In genomic region chr1:152088791-152089401, GRCm38 (mm10) we compare ENCODE assay signal across 8 mouse cellular contexts. TPM values are rescaled to one million over a fixed set of nuclear protein-coding genes. Genes with fewer than 3 reads are reported as not detected.
DNase-seq lines count a peak whose midpoint lies in the region; ATAC-seq lines count a peak whose summit lies in the region.

No protein-coding gene starts in this region.

- intact Hi-C loops in left cerebral cortex, postnatal 14 days (cut with DNase I): loop anchor here (5.0 to 10.0 kb wide), 3 partner anchors 84 to 267 kb away; no protein-coding TSS in a partner anchor

- 0 out of 2 replicates have a peak, but pooled peaks have one; percentile 10 for ATAC-seq in megakaryocyte, adult 5-6 weeks (ENCODE audit: poor library complexity, severe bottlenecking)
- ATAC-seq in erythroblast, adult 5-6 weeks (replicated peaks; ENCODE audit: low FRiP score, poor library complexity, severe bottlenecking): no peak

- peak; percentile 23 for DNase-seq in ZHBTc4 (ENCODE audit: low read depth, low spot score)
- DNase-seq in cerebellum, postnatal 14 days: peak; percentile 70 to 71
- DNase-seq in gastrocnemius, adult 8-10 months (ENCODE audit: low spot score in 2 of 2): peak; percentile 20 to 32
- peak; percentile 49 for DNase-seq in induced T-regulatory cell, adult 2 months (ENCODE audit: low read depth)
- DNase-seq in left cerebral cortex, postnatal 14 days (ENCODE audit: low spot score in 2 of 2): peak; percentile 58 to 60
- DNase-seq in right cerebral cortex, postnatal 10 days (ENCODE audit: low spot score in 2 of 2): peak; percentile 74

RNA-seq across cellular contexts. Expression of gene 1700025G04Rik, which starts 1.0 kb away (rescaled TPM):
- 10 to 100 TPM; 77.9 to 89.2 (median 85.5) TPM for total RNA-seq in gastrocnemius, adult 8-10 months (2022)
- 10 to 100 TPM; 70.0 to 76.7 TPM for total RNA-seq in left cerebral cortex, postnatal 14 days (2021)
- total RNA-seq in megakaryocyte, adult 5-6 weeks (2015): 27.8 and 30.1 TPM in 2 replicates
- 37.2 and 51.1 TPM in 2 replicates for total RNA-seq in megakaryocyte, adult 5-6 weeks (2017)
- 0.84 and 9.0 TPM in 2 replicates for total RNA-seq in erythroblast, adult 5-6 weeks (2015; ENCODE audit: low replicate concordance)
- total RNA-seq in erythroblast, adult 5-6 weeks (2017; ENCODE audit: low replicate concordance): 1.4 and 9.0 TPM in 2 replicates

Comparison
In these comparisons a context has a peak if more than half of its experiments do, and no peak if none do; other contexts are left out.
1. DNase-seq: peak in every context shown above with its lines; median percentile 74 in right cerebral cortex, postnatal 10 days; 70 in cerebellum, postnatal 14 days; 59 in left cerebral cortex, postnatal 14 days; 49 in induced T-regulatory cell, adult 2 months; 26 in gastrocnemius, adult 8-10 months; 23 in ZHBTc4.